Mouse (Mus musculus) midbrain, embryonic 11.5 days (tissue): ENCODE measurements around the gene Mink1. TPM values are rescaled to one million over a fixed set of nuclear protein-coding genes. Genes with fewer than 3 reads are reported as not detected.
A peak's percentile ranks its signal among the peaks of the same experiment; 100 is the strongest.

ENCODE experiments used
- ATAC-seq: fragments of 200-750 bp; cut with Nextera tagmentation; 2 replicates; pipeline ENCODE4 v1.8.0; 2017; ENCODE audit warnings: moderate TSS enrichment, moderate library complexity; ENCODE audit not compliant: low FRiP score
- DNase-seq: peaks from one replicate; pipeline ENCODE4 v3.0.0; 2015; ENCODE audit warnings: low spot score; ENCODE audit errors: missing footprints
- H3K27ac ChIP-seq: fragments of 300-500 bp; sonication (generic); 2 replicates; pipeline ENCODE4 v1.5.1; 2014; ENCODE audit warnings: low read depth, low read length
- H3K27me3 ChIP-seq: fragments of 300-500 bp; sonication (generic); 2 replicates; pipeline ENCODE4 v1.6.1; 2014; ENCODE audit warnings: mild to moderate bottlenecking, low read length, moderate library complexity, mixed read lengths; ENCODE audit not compliant: control insufficient read depth, insufficient read depth
- H3K36me3 ChIP-seq: fragments of 300-500 bp; sonication (generic); 2 replicates; pipeline ENCODE4 v1.6.1; 2014; ENCODE audit warnings: mild to moderate bottlenecking, low read length, moderate library complexity, mixed read lengths; ENCODE audit not compliant: control insufficient read depth, insufficient read depth
- H3K4me1 ChIP-seq: fragments of 300-500 bp; sonication (generic); 2 replicates; pipeline ENCODE4 v1.6.1; 2014; ENCODE audit warnings: low read length; ENCODE audit not compliant: control insufficient read depth, insufficient read depth
- H3K4me2 ChIP-seq: fragments of 300-500 bp; sonication (generic); 2 replicates; pipeline ENCODE4 v1.6.1; 2014; ENCODE audit warnings: mild to moderate bottlenecking, moderate library complexity
- H3K4me3 ChIP-seq: fragments of 300-500 bp; sonication (generic); 2 replicates; pipeline ENCODE4 v1.5.1; 2014; ENCODE audit warnings: low read depth, low read length
- H3K9ac ChIP-seq: fragments of 300-500 bp; sonication (generic); 2 replicates; pipeline ENCODE4 v1.6.1; 2014; ENCODE audit warnings: low read length
- H3K9me3 ChIP-seq: fragments of 300-500 bp; sonication (generic); 2 replicates; pipeline ENCODE4 v1.6.1; 2016; ENCODE audit warnings: low read length; ENCODE audit not compliant: control insufficient read depth
- WGBS: fragments of 180-500 bp; shearing (Covaris S2); extraction: QIAGEN DNeasy Blood & Tissue Kit; methylation state at CpG from one replicate; pipeline ENCODE4 v1.1.7; 2014; 5-methylcytosine and 5-hydroxymethylcytosine counted together
- polyA plus RNA-seq: library from polyadenylated mRNA; unstranded; fragments of >200 nt; fragmentation: Nextera tagmentation; extraction: Ambion mirVana; gene quantifications from 2 replicates; pipeline ENCODE4 v1.2.1, GENCODE M21; 2014

The Mink1 gene
- polyA plus RNA-seq, 1 experiment from 2014 or later: 12.9 TPM

- Histone ChIP-seq H3K27ac (no peak overlapping the region), H3K4me3 (no peak overlapping the region), H3K36me3 (peaks cover 9% of the 10 kb centered on the region), H3K9ac (no peak overlapping the region), H3K9me3 (no peaks in the 10 kb centered on the region), H3K27me3 (no peaks in the 10 kb centered on the region), H3K4me2 (no peak overlapping the region), H3K4me1 (peaks cover 9% of the 10 kb centered on the region)
- no peak for ATAC-seq
- 80% methylated on average over 7 of the region's 7 CpGs for WGBS
- DNase-seq: no peak
Observed at GRCm38 (mm10) chr11:70641241-70641640, 78.6 kb downstream of the Mink1 start.

- no peaks in the 10 kb centered on the region for H3K9me3 ChIP-seq
- ATAC-seq (no peak), DNase-seq (no peak)
- peaks cover 13% of the 10 kb centered on the region for H3K4me1 ChIP-seq
- no peak overlapping the region for H3K9ac ChIP-seq
- H3K4me2 ChIP-seq: no peak overlapping the region
- no peaks in the 10 kb centered on the region for H3K27me3 ChIP-seq
- no peak overlapping the region for H3K4me3 ChIP-seq
- WGBS: 95% methylated on average over 6 of the region's 6 CpGs
- H3K27ac ChIP-seq: no peak overlapping the region
- H3K36me3 ChIP-seq: peaks cover 9% of the 10 kb centered on the region
Observed at GRCm38 (mm10) chr11:70643051-70643450, 80.4 kb downstream of the Mink1 start.

GRCm38 (mm10) chr11:70644564-70645103 lies 82.0 kb downstream of the Mink1 start:
- peaks cover 16% of the 10 kb centered on the region for H3K36me3 ChIP-seq
- H3K4me1 ChIP-seq: peaks cover 19% of the 10 kb centered on the region
- H3K9ac ChIP-seq: peak overlapping the region; percentile 10; the same call in 1 of the 2 replicates
- 95% methylated on average over 8 of the region's 8 CpGs for WGBS
- no peak for ATAC-seq
- H3K9me3 ChIP-seq: no peaks in the 10 kb centered on the region
- H3K4me2 ChIP-seq: no peak overlapping the region
- DNase-seq: no peak
- no peaks in the 10 kb centered on the region for H3K27me3 ChIP-seq
- no peak overlapping the region for H3K27ac ChIP-seq
- no peak overlapping the region for H3K4me3 ChIP-seq

- Histone ChIP-seq H3K9me3 (no peaks in the 10 kb centered on the region), H3K9ac (peak overlapping the region; percentile 75), H3K4me3 (peak overlapping the region; percentile 72), H3K27ac (no peak overlapping the region), H3K4me2 (peak overlapping the region; percentile 79), H3K27me3 (no peaks in the 10 kb centered on the region), H3K36me3 (peaks cover 18% of the 10 kb centered on the region), H3K4me1 (peaks cover 19% of the 10 kb centered on the region)
- ATAC-seq (no peak), DNase-seq (no peak)
- 91% methylated on average over 12 of the region's 12 CpGs for WGBS
Observed at GRCm38 (mm10) chr11:70645461-70646258, 83.0 kb downstream of the Mink1 start.

- Histone ChIP-seq H3K27ac (peak overlapping the region; percentile 63; the same call in 1 of the 2 replicates), H3K27me3 (no peaks in the 10 kb centered on the region), H3K4me2 (peak overlapping the region; percentile 79), H3K4me3 (peak overlapping the region; percentile 72), H3K9me3 (no peaks in the 10 kb centered on the region), H3K36me3 (peaks cover 24% of the 10 kb centered on the region), H3K4me1 (peaks cover 22% of the 10 kb centered on the region), H3K9ac (peak overlapping the region; percentile 75)
- no peak for DNase-seq
- no peak for ATAC-seq
- WGBS: 29% methylated on average over 3 of the region's 3 CpGs
Observed at GRCm38 (mm10) chr11:70646259-70646555, 83.5 kb downstream of the Mink1 start.

GRCm38 (mm10) chr11:70646691-70647650 lies 84.3 kb downstream of the Mink1 start, which contains the start of the genes Rnf167 and Slc25a11:
Rnf167 (plus strand) TSS chr11:70647235.
Slc25a11 (minus strand) TSS chr11:70647479.
- Histone ChIP-seq H3K4me2 (peak within 1 kb of the TSS; percentile 99), H3K27me3 (no peaks in the 10 kb centered on the region), H3K9ac (peak within 1 kb of the TSS; percentile 78), H3K36me3 (peaks cover 26% of the 10 kb centered on the region), H3K4me3 (peak within 1 kb of the TSS; percentile 72), H3K9me3 (no peaks in the 10 kb centered on the region), H3K4me1 (peaks cover 22% of the 10 kb centered on the region), H3K27ac (peak within 1 kb of the TSS; percentile 88)
- WGBS: under 1% methylated on average over 63 of the region's 63 CpGs
- peak; percentile 99 for DNase-seq
- peak; percentile 91 for ATAC-seq

GRCm38 (mm10) chr11:70647716-70648420 lies 85.2 kb downstream of the Mink1 start:
- DNase-seq (peak; percentile 88), ATAC-seq (peak; percentile 15)
- Histone ChIP-seq H3K9ac (peak overlapping the region; percentile 78), H3K4me1 (peaks cover 29% of the 10 kb centered on the region), H3K9me3 (no peaks in the 10 kb centered on the region), H3K27me3 (no peaks in the 10 kb centered on the region), H3K36me3 (peaks cover 26% of the 10 kb centered on the region), H3K4me2 (peak overlapping the region; percentile 99), H3K27ac (peak overlapping the region; percentile 88), H3K4me3 (peak overlapping the region; percentile 72)
- 4% methylated on average over 28 of the region's 28 CpGs for WGBS

- H3K9me3 ChIP-seq: no peaks in the 10 kb centered on the region
- H3K9ac ChIP-seq: no peak overlapping the region
Observed at GRCm38 (mm10) chr11:70648512-70648911, 85.8 kb downstream of the Mink1 start.

More at GRCm38 (mm10) chr11:70648512-70648911, 85.8 kb downstream of the Mink1 start:
- peak overlapping the region; percentile 72; the same call in 1 of the 2 replicates for H3K4me3 ChIP-seq
- peaks cover 26% of the 10 kb centered on the region for H3K36me3 ChIP-seq
- H3K4me2 ChIP-seq: peak overlapping the region; percentile 99; the same call in 1 of the 2 replicates
- ATAC-seq (no peak), DNase-seq (no peak)
- WGBS: 88% methylated on average over 4 of the region's 4 CpGs
- peaks cover 31% of the 10 kb centered on the region for H3K4me1 ChIP-seq
- H3K27me3 ChIP-seq: no peaks in the 10 kb centered on the region
- no peak overlapping the region for H3K27ac ChIP-seq
